Mouse (Mus musculus) olfactory bulb, adult 2 months (tissue): ENCODE data around the gene Cdc42. TPM values are rescaled to one million over a fixed set of nuclear protein-coding genes. Genes with fewer than 3 reads are reported as not detected.

Experiments
- H3K27ac ChIP-seq: fragments of 200-500 bp; 2 replicates; pipeline ENCODE4 v1.5.1; 2012; ENCODE audit warnings: low read depth, low read length; ENCODE audit not compliant: insufficient read depth
- H3K4me1 ChIP-seq: fragments of 200-500 bp; 2 replicates; pipeline ENCODE4 v1.6.1; 2012; ENCODE audit warnings: low read length; ENCODE audit not compliant: control insufficient read depth, insufficient read depth
- H3K4me3 ChIP-seq: fragments of 200-500 bp; 2 replicates; pipeline ENCODE4 v1.5.1; 2012; ENCODE audit warnings: mild to moderate bottlenecking, low read depth, low read length, moderate library complexity; ENCODE audit not compliant: insufficient read depth
- CTCF ChIP-seq: fragments of 200-500 bp; IDR thresholded peaks from 2 replicates; pipeline ENCODE4 v1.5.1; 2012; ENCODE audit warnings: low read depth, mild to moderate bottlenecking, low read length, moderate library complexity; ENCODE audit not compliant: insufficient read depth
- POLR2A ChIP-seq: fragments of 200-500 bp; IDR thresholded peaks from 2 replicates; pipeline ENCODE4 v1.6.1; 2012; ENCODE audit warnings: mild to moderate bottlenecking, low read depth, low read length, moderate library complexity; ENCODE audit not compliant: insufficient read depth
- WGBS: fragments of 180-500 bp; shearing (Covaris S2); methylation state at CpG from one replicate; pipeline ENCODE4 v1.1.7; 2018; 5-methylcytosine and 5-hydroxymethylcytosine counted together
- polyA plus RNA-seq: library from polyadenylated mRNA; stranded (reverse); fragments of >200 nt; gene quantifications from 2 replicates; pipeline ENCODE4 v1.2.4, GENCODE M21; 2012; ENCODE audit warnings: low replicate concordance; ENCODE audit not compliant: missing spikeins, insufficient read depth, insufficient read length

Gene Cdc42
- polyA plus RNA-seq, 1 experiment, result not detected

GRCm38 (mm10) chr4:137388059-137388794 lies 30.7 kb upstream of the Cdc42 start:
- TF ChIP-seq POLR2A (peak; percentile 53), CTCF (no peak)
- WGBS, result 1% methylated on average over 46 of the region's 46 CpGs
- peaks cover 4% of the 10 kb centered on the region for H3K4me1 ChIP-seq
- H3K27ac ChIP-seq, result peak overlapping the region; percentile 93
- H3K4me3 ChIP-seq, result peak overlapping the region; percentile 72

DNA sequence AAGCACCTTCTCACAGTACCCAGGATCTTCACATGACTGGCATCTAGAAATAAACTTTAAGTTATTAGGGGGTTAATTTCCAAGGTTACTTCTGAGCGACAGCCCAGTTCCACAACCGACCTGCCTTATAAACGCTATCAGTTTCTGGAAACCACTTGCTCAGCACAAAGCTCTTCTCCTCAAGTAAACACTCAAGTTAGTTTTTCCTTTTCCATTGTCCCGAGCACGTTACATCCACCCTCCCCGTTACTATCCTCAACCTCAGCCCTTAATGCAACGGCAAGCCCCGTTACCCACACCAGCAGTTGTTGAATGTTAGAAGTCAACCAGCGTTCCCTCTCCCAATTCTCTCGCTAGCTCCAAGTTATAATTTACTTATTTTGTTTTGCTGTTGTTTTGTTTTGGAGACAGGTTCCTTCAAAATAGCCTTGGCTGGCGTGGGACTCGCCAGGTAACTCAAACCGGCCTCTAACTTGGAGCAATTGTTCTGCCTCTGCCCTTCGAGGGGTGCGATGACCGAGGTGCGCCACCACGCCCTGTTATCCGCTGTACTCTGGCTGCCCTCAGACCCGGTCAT lies 30.1 kb upstream of the Cdc42 start:
- Histone ChIP-seq H3K4me1 (no peaks in the 10 kb centered on the region), H3K4me3 (peak overlapping the region; percentile 72), H3K27ac (peak overlapping the region; percentile 66)
- TF ChIP-seq POLR2A (no peak), CTCF (no peak)
- WGBS, result under 1% methylated on average over 20 of the region's 20 CpGs

DNA sequence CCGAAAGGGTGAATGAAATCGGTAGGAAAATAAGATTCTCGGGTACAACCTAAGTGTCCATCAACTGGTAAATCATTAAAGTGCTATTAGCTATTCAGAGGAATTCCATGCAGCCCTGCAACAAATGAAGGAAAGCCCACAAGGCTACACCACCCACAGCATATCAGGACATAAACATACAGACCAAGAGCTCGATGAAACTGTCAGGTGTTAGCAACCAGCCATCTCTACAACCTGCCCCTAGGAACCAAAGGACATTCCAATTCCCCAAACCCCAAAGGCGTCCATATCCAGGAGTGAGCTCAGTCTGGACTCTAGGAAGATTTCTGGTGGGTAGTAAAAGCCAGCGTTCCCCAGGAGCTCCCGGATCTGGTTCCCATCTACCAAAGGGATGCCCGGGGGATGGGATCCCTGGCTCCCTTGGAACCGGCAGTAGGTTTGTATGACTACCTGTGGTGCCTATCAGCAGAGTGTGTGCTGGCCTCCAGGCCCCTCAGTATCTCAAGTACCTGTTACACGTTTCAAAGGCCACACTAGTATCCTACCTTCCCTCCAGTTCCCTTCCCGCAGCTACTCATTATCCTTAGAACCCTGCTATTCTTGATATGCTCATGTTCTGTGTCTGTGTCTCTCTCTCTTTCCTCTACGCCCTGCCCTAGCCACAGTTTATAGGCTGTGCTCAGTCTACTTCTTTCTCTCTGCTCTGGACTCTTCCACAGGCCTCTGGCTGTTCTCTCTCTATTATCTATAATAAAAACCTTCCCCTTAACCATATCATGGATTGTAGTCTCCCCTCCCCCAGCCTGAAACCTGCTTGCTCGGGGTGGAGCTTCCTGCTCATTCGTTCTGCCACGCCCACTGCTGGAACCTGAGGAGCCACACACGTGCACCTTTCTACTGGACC lies 23.4 kb upstream of the Cdc42 start:
- peaks cover 2% of the 10 kb centered on the region for H3K4me1 ChIP-seq
- WGBS, result 47% methylated on average over 15 of the region's 16 CpGs
- no peak overlapping the region for H3K27ac ChIP-seq
- TF ChIP-seq CTCF, result no peak
- no peak for TF ChIP-seq POLR2A
- no peak overlapping the region for H3K4me3 ChIP-seq

DNA sequence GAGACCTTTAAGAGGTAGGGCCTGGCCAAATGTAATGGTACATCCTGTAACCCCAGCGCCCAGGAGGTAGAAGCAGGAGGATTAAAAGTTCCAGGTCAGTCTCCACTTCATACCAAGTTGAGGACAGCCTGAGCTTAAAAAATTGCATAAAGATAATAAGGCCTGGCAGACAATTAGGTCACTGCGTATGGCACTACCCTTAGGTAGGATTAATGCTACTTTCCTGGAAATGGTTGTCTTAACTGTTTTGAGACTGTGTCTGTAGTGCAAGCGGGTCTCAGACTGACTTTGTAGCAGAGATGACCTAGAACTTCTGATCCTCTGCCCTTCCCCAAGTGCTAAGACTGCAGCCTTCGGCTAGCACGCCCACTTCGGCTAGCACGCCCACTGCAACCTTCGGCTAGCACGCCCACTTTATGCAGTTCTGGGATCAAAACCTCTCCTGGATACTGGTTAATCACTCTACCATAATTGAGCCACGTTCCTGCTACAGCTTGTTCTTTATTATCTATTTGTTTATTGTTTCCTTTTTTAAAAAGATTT lies 22.3 kb upstream of the Cdc42 start:
- peaks cover 8% of the 10 kb centered on the region for H3K4me1 ChIP-seq
- H3K4me3 ChIP-seq, result no peak overlapping the region
- WGBS, result 90% methylated on average over 10 of the region's 10 CpGs
- TF ChIP-seq POLR2A (no peak), CTCF (no peak)
- no peak overlapping the region for H3K27ac ChIP-seq

DNA sequence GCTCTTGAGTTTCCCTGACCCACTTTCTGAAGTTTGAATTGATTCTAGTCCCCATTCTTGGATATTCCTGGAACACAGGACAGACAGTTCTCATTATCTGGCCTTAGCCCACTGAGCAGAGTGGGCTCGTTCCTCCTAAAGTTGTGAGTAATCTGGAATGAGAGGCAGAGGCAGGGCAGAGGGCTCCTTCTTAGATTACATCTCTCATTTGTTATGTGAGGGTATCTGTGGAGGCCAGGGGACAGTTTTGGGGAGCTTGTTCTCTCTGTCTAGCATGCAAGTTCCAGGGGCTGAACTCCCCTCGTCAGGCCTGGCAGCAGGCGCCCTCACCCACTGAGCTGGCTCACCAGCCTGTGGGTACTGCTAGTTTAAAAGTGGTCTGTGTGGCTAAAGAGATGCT lies 21.6 kb upstream of the Cdc42 start:
- H3K4me1 ChIP-seq, result peaks cover 8% of the 10 kb centered on the region
- TF ChIP-seq CTCF (no peak), POLR2A (no peak)
- no peak overlapping the region for H3K27ac ChIP-seq
- 78% methylated on average over 3 of the region's 3 CpGs for WGBS
- H3K4me3 ChIP-seq, result no peak overlapping the region

DNA sequence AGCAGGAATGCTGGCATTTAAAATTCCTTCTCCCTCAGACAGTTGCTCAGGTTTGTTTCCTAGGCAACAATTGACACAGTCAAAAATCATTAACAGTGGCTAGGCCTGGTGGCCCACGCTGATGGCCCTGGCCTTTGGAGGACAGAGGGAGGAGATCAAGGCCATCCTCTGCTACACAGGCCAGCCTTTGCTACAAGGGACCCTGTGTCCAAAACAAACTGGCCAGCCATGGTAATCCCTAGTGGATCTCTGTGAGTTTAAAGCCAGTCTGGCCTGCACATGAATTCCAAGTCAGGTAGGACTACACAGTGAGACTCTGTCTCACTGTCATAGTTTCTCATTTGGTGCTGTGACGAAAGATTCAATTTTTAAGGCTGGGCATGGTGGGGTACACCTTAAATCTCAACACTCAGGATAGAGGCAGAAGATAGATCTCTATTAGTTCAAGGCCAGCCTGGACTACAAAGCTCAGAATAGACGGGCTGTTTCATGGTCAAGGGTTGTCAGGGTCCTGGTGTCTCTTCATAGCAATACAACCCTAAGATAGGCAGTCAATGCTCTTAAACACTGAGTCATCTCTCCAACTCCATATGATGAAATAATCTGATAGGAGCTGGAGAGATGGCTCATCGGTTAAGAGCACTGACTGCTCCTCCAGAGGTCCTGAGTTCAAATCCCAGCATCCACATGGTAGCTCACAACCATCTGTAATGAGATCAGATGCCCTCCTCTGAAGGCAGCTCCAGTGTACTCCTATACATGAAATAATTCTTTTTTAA lies 20.2 kb upstream of the Cdc42 start:
- H3K4me3 ChIP-seq, result no peak overlapping the region
- H3K4me1 ChIP-seq, result peaks cover 11% of the 10 kb centered on the region
- TF ChIP-seq POLR2A, result no peak
- TF ChIP-seq CTCF, result no peak
- WGBS, result 83% methylated on average over 4 of the region's 4 CpGs
- no peak overlapping the region for H3K27ac ChIP-seq

- Histone ChIP-seq H3K27ac (peak overlapping the region; percentile 20; the same call in 1 of the 2 replicates), H3K4me3 (no peak overlapping the region), H3K4me1 (peaks cover 15% of the 10 kb centered on the region)
- TF ChIP-seq CTCF (no peak), POLR2A (no peak)
- 44% methylated on average over 2 of the region's 2 CpGs for WGBS
Observed at GRCm38 (mm10) chr4:137376778-137377177, 19.3 kb upstream of the Cdc42 start.

DNA sequence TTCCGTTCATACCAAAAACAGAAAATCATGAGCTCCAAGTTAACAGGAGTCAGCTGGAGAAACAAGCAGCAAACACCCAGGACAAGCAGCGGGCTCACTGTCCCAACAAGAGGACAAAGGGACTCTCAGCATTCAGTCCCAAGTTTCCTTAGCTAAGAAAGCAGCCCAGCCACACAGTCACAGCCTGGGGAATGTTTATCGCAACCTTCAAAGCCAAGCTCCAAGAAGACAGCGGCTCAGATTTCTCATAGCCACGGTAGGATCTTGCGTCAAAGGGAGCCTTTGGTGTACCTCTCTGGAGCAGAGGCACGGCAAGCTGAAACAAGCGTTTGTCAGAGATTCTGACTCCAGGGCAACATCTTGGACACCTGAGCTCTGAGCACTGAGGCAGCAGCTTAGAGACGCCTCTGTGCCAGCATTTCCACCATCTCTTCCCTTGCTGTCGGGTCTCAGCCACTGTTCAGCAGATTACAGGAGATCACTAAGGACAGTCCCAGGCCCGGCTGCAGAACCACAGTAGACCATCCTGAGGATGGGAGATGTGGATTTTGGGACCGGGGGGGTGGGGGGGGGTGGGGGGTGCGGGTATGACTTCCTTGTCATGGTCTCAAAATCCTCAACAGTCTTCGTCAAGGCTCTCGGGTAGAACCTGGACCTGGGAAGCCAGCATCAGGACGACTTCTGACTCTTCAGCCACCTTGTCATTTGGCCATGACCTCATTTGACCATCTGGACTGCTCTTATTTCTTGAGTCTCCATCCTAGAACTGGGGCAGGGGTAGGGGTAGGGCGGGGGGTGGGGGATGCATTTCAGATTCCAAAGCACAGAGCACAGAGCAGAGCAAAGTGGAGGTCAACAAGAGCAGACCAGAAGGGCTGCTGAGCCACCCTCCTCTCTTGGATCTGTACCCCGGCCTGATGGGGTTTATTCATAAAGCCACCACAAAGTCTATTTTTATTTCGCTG lies 18.1 kb upstream of the Cdc42 start:
- Histone ChIP-seq H3K4me1 (peaks cover 15% of the 10 kb centered on the region), H3K27ac (peak overlapping the region; percentile 33; the same call in 1 of the 2 replicates), H3K4me3 (no peak overlapping the region)
- TF ChIP-seq CTCF, result no peak
- TF ChIP-seq POLR2A, result no peak
- WGBS, result 45% methylated on average over 19 of the region's 19 CpGs
